Mouse (Mus musculus) limb, embryonic 14.5 days (tissue): Measurements from ENCODE around the gene Dtx2. TPM values are rescaled to one million over a fixed set of nuclear protein-coding genes. Genes with fewer than 3 reads are reported as not detected.

ENCODE experiments used
- ATAC-seq: fragments of 200-750 bp; cut with Nextera tagmentation; 2 replicates; pipeline ENCODE4 v1.8.0; 2017; ENCODE audit warnings: low read depth, moderate number of reproducible peaks, moderate TSS enrichment; ENCODE audit not compliant: low FRiP score
- DNase-seq: peaks from one replicate; pipeline ENCODE4 v3.0.0-alpha.2; 2015; ENCODE audit warnings: low spot score
- H3K27ac ChIP-seq: fragments of 300-500 bp; sonication (generic); replicated peaks from 2 replicates; pipeline ENCODE4 v1.5.1; 2014; ENCODE audit warnings: low read depth, mild to moderate bottlenecking, low read length, moderate library complexity, mixed read lengths
- H3K27me3 ChIP-seq: fragments of 300-500 bp; sonication (generic); 2 replicates; pipeline ENCODE4 v1.6.1; 2014; ENCODE audit warnings: low read length, mixed read lengths; ENCODE audit not compliant: control insufficient read depth, insufficient read depth
- H3K36me3 ChIP-seq: fragments of 300-500 bp; sonication (generic); 2 replicates; pipeline ENCODE4 v1.6.1; 2014; ENCODE audit warnings: mild to moderate bottlenecking, low read length, moderate library complexity, mixed read lengths; ENCODE audit not compliant: control insufficient read depth, insufficient read depth
- H3K4me1 ChIP-seq: fragments of 300-500 bp; sonication (generic); 2 replicates; pipeline ENCODE4 v1.6.1; 2014; ENCODE audit warnings: antibody characterized with exemption, low read length, mixed read lengths; ENCODE audit not compliant: control insufficient read depth, insufficient read depth
- H3K4me2 ChIP-seq: fragments of 300-500 bp; sonication (generic); replicated peaks from 2 replicates; pipeline ENCODE4 v1.6.1; 2014; ENCODE audit warnings: low read depth, mild to moderate bottlenecking, low read length, moderate library complexity; ENCODE audit not compliant: severe bottlenecking
- H3K4me3 ChIP-seq: fragments of 300-500 bp; sonication (generic); replicated peaks from 2 replicates; pipeline ENCODE4 v1.5.1; 2014; ENCODE audit warnings: low read length
- H3K9ac ChIP-seq: fragments of 300-500 bp; sonication (generic); 2 replicates; pipeline ENCODE4 v1.6.1; 2014; ENCODE audit warnings: mild to moderate bottlenecking, low read depth, low read length, moderate library complexity; ENCODE audit not compliant: severe bottlenecking
- H3K9me3 ChIP-seq: fragments of 300-500 bp; sonication (generic); 2 replicates; pipeline ENCODE4 v1.6.1; 2016; ENCODE audit warnings: low read length; ENCODE audit not compliant: control insufficient read depth
- POLR2A ChIP-seq: fragments of 200-500 bp; IDR thresholded peaks from 2 replicates; pipeline ENCODE4 v1.8.0; 2012; ENCODE audit warnings: inconsistent platforms, mild to moderate bottlenecking, moderate library complexity, borderline replicate concordance; ENCODE audit not compliant: insufficient read depth, insufficient read length; ENCODE audit errors: extremely low read depth
- WGBS: fragments of 180-500 bp; shearing (Covaris S2); extraction: QIAGEN DNeasy Blood & Tissue Kit; methylation state at CpG from one replicate; pipeline ENCODE4 v1.1.7; 2014; 5-methylcytosine and 5-hydroxymethylcytosine counted together
- polyA plus RNA-seq, 2 experiments: library from polyadenylated mRNA; depleted of rRNA in 1 of 2; stranded (reverse) in 1 of 2; unstranded in 1 of 2; fragments of >200 nt; fragmentation: Nextera tagmentation in 1 of 2; extraction: Ambion mirVana in 1 of 2; gene quantifications; 2 replicates each; pipeline versions ENCODE4 v1.2.1 to v1.2.3; 2012 to 2014

Gene Dtx2
- polyA plus RNA-seq, 2 experiments: 28.5 to 29.5 TPM

DNA sequence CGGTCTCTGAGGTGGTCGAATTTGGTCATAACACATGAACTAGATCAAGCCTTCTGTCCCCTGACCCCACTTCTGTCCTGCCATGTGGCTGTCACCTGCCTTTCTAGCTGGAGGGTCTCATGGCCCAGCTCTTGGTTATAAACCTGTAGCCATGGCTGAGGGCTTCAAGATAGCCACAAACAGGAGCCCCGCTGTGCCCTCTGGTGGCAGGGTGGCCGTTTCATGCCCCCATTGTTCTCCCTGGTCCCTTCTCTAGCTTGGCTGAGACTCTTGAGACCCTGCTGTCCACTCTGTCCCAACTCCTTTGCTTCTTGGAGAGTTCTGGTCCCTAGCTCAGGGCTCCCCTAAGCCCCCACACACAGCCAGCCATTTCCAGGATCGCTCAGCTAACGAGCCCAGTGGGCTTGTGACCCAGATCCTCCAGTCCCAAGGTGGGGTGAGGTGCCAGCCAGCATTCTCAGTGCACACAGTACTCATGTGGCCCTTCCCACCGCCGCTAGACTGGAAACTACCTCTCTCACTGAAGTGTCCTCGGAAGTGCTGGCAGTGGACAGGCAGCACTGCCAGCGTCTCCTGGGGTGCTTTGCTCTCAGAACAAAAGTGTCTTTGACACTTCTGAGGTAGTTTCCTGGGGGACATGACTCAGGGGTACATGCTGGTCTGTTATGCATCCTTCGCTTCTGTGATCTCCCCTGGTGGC, 33.2 kb downstream of the Dtx2 start:
- Histone ChIP-seq H3K4me2 (no peak overlapping the region), H3K36me3 (peaks cover 81% of the 10 kb centered on the region), H3K27ac (no peak overlapping the region), H3K4me3 (no peak overlapping the region), H3K9me3 (no peaks in the 10 kb centered on the region), H3K27me3 (no peaks in the 10 kb centered on the region), H3K9ac (no peak overlapping the region), H3K4me1 (no peaks in the 10 kb centered on the region)
- WGBS: 78% methylated on average over 11 of the region's 11 CpGs
- no peak for DNase-seq
- ATAC-seq: no peak
- no peak for TF ChIP-seq POLR2A

DNA sequence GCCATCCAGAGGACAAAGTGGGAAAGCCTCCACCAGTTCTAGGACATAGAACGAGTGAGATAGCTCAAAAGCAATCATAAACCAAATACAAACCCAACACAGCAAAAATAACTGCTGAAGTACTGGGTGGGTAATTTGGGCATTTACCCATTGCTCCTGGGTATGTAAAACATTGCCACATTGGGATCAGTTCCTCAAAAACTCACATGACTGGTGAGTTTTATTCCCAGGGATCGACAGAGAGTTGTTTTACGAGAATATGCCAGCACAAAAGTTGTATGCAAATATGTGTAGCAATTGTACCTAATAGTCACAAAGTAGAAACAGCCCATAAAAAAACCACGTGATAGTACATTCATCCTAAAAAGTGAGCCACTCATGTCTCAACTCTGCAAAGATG, 40.3 kb downstream of the Dtx2 start:
- 76% methylated on average over 4 of the region's 4 CpGs for WGBS
- Histone ChIP-seq H3K4me3 (no peak overlapping the region), H3K27ac (no peak overlapping the region), H3K4me1 (no peaks in the 10 kb centered on the region), H3K36me3 (peaks cover 31% of the 10 kb centered on the region), H3K4me2 (no peak overlapping the region), H3K9me3 (no peaks in the 10 kb centered on the region), H3K9ac (no peak overlapping the region), H3K27me3 (no peaks in the 10 kb centered on the region)
- DNase-seq (no peak), ATAC-seq (no peak)
- TF ChIP-seq POLR2A: no peak

DNA sequence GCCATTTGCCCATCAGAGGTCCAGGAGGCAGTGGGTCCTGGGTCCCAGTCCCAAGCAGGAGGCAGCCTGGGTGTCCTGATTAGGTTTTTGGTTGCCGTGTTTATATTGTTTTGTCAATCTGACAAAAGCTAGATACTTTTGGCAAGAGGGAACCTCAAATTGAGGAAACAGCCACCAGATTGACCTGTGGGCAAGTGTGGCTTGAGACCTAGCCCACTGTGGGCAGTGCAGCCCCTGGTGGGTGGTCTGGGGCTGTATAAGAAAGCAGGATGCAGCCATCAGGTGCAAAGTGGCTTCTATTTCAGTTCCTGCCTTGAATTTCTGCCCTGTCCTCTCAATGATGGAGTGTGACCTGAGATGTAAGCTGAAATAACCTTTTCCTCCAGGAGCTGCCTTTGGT, 40.7 kb downstream of the Dtx2 start:
- no peak for TF ChIP-seq POLR2A
- WGBS: 93% methylated on average over 1 of the region's 1 CpGs
- H3K27ac ChIP-seq: no peak overlapping the region
- no peak overlapping the region for H3K4me2 ChIP-seq
- H3K27me3 ChIP-seq: no peaks in the 10 kb centered on the region
- DNase-seq: no peak
- H3K36me3 ChIP-seq: peaks cover 27% of the 10 kb centered on the region
- no peaks in the 10 kb centered on the region for H3K9me3 ChIP-seq
- no peak overlapping the region for H3K9ac ChIP-seq
- H3K4me1 ChIP-seq: no peaks in the 10 kb centered on the region; the same call in 1 of the 2 replicates
- ATAC-seq: no peak
- H3K4me3 ChIP-seq: no peak overlapping the region

DNA sequence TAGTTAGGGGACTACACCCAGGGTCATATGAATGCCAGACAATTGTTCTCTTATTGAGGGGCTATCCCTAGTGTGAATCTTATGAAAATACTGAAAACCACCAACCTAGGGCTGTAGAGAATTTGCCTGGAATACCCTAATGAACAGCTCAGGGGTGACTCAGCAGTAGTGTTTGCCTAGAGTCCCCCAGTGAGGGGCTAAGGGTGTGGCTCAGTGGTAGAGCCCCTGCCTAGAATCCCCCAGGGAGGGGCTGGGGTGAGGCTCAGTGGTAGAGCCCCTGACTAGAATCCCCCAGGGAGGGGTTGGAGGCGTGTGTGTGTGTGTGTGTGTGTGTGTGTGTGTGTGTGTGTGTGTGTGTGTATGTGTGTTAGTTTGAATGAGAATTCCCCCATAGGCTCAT, 42.1 kb downstream of the Dtx2 start:
- peaks cover 14% of the 10 kb centered on the region for H3K36me3 ChIP-seq
- DNase-seq: no peak

DNA sequence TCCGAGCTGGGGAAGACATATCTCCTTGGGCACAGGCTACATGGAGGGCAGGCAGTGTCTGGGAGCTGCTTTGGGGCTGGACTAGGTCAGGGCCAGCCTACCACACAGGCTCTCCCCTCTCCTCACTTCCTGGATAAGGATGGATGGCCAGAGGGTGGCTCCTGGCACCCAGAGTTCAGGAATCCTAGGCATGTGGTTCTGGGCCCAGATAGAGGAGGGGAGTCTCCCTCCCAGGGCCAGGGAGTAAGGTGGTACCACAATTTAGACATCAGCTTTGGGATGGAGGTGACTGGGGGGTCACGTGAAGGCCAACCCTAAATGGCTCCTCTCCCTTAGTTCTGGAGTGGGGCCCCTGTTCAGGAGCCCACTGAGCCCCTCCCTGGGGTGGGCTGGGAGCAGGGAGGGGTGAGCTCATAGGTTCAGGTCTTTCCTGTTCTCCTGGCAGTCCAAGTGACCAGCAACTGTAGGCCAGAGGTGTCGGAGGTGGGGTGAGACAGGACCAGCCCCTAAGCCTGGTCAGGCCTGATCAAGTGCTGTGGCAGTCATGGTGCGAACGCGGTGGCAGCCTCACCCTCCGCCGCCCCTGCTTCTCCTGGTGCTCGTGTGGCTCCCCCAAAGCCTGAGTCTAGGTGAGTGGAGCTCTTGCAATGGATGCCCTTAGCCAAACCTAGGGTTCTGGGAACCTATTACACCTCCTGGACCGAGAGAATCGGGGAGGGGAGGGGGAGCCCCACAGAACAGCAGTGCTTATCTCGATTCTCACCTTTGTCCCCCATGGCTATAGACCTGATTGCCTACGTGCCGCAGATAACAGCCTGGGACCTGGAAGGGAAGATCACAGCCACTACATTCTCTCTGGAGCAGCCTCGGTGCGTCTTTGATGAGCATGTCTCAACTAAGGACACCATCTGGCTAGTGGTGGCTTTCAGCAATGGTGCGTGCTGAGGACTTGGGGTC, 43.9 kb downstream of the Dtx2 start, which contains the start of gene Upk3b:
Gene Upk3b (plus strand): TSS at position 239 of the 957 bp plus-strand sequence.
- Histone ChIP-seq H3K9me3 (no peaks in the 10 kb centered on the region), H3K4me1 (no peaks in the 10 kb centered on the region; the same call in none of the 2 replicates), H3K36me3 (no peaks in the 10 kb centered on the region), H3K27me3 (no peaks in the 10 kb centered on the region), H3K4me3 (no peak within 1 kb of the TSS), H3K9ac (no peak within 1 kb of the TSS), H3K4me2 (no peak within 1 kb of the TSS), H3K27ac (no peak within 1 kb of the TSS)
- no peak for DNase-seq
- TF ChIP-seq POLR2A: no peak
- WGBS: 75% methylated on average over 17 of the region's 17 CpGs
- no peak for ATAC-seq

More for the DNA sequence above, 42.1 kb downstream of the Dtx2 start:
- WGBS: 100% methylated on average over 1 of the region's 1 CpGs
- Histone ChIP-seq H3K27ac (no peak overlapping the region), H3K4me2 (no peak overlapping the region), H3K4me1 (no peaks in the 10 kb centered on the region; the same call in 1 of the 2 replicates), H3K9ac (no peak overlapping the region), H3K4me3 (no peak overlapping the region), H3K9me3 (no peaks in the 10 kb centered on the region), H3K27me3 (no peaks in the 10 kb centered on the region)
- ATAC-seq: no peak
- no peak for TF ChIP-seq POLR2A
